Mouse (Mus musculus) limb, embryonic 15.5 days (tissue): ENCODE measurements around the gene Metap1d. TPM values are rescaled to one million over a fixed set of nuclear protein-coding genes. Genes with fewer than 3 reads are reported as not detected.

Experiments used
- ATAC-seq: fragments of 200-750 bp; cut with Nextera tagmentation; 2 replicates; pipeline ENCODE4 v1.8.0; 2017; ENCODE audit warnings: low read depth, moderate TSS enrichment; ENCODE audit not compliant: insufficient number of reproducible peaks, low FRiP score, low TSS enrichment
- H3K27ac ChIP-seq: fragments of 300-500 bp; sonication (generic); 2 replicates; pipeline ENCODE4 v1.5.1; 2015; ENCODE audit warnings: moderate library complexity, mild to moderate bottlenecking, inconsistent platforms
- H3K27me3 ChIP-seq: fragments of 300-500 bp; sonication (generic); 2 replicates; pipeline ENCODE4 v1.6.1; 2015; ENCODE audit warnings: inconsistent platforms
- H3K36me3 ChIP-seq: fragments of 300-500 bp; sonication (generic); 2 replicates; pipeline ENCODE4 v1.6.1; 2015; ENCODE audit warnings: inconsistent platforms
- H3K4me1 ChIP-seq: fragments of 300-500 bp; sonication (generic); 2 replicates; pipeline ENCODE4 v1.6.1; 2015; ENCODE audit warnings: inconsistent platforms
- H3K4me2 ChIP-seq: fragments of 300-500 bp; sonication (generic); 2 replicates; pipeline ENCODE4 v1.6.1; 2015; ENCODE audit warnings: mild to moderate bottlenecking, inconsistent platforms
- H3K4me3 ChIP-seq: fragments of 300-500 bp; sonication (generic); 2 replicates; pipeline ENCODE4 v1.5.1; 2015; ENCODE audit warnings: mild to moderate bottlenecking, inconsistent platforms
- H3K9ac ChIP-seq: fragments of 300-500 bp; sonication (generic); 2 replicates; pipeline ENCODE4 v1.6.1; 2015; ENCODE audit warnings: inconsistent platforms
- H3K9me3 ChIP-seq: fragments of 300-500 bp; sonication (generic); 2 replicates; pipeline ENCODE4 v1.6.1; 2016; ENCODE audit warnings: inconsistent platforms
- WGBS: fragments of 180-500 bp; shearing (Covaris S2); methylation state at CpG from one replicate; pipeline ENCODE4 v1.1.7; 2015; 5-methylcytosine and 5-hydroxymethylcytosine counted together
- polyA plus RNA-seq: library from polyadenylated mRNA; unstranded; fragments of >200 nt; fragmentation: Nextera tagmentation; extraction: Ambion mirVana; gene quantifications from 2 replicates; pipeline ENCODE4 v1.2.1, GENCODE M21; 2015

Gene Metap1d
- polyA plus RNA-seq, 1 experiment from 2014 or later, result 41.6 TPM

DNA sequence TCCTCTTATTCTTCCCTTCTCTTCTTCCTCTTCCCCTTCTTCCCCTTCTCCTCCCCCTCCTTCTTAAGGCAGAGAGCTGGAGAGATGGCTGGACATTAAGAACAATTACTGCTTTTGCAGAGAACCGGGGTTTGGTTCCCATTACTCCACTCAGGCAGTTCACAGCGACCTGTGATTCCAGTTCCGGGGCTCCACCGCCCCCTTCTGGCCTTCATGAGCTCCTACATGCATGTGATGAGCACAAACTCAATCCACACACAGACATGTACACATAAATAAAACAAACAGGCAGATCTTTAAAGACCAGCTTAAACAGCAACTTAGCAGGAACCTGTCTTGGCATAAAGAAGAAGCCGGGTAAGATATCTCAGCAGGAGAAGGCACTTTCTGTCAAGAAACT lies 103.0 kb downstream of the Metap1d start:
- WGBS, result 65% methylated on average over 5 of the region's 5 CpGs
- no peak for ATAC-seq
- Histone ChIP-seq H3K9me3 (0 out of 2 replicates have a peak, but pooled peaks cover 2% of the 10 kb centered on the region), H3K4me2 (no peak overlapping the region), H3K9ac (no peak overlapping the region), H3K4me3 (no peak overlapping the region), H3K36me3 (no peaks in the 10 kb centered on the region), H3K27ac (no peak overlapping the region), H3K27me3 (peaks cover 29% of the 10 kb centered on the region), H3K4me1 (no peaks in the 10 kb centered on the region)

DNA sequence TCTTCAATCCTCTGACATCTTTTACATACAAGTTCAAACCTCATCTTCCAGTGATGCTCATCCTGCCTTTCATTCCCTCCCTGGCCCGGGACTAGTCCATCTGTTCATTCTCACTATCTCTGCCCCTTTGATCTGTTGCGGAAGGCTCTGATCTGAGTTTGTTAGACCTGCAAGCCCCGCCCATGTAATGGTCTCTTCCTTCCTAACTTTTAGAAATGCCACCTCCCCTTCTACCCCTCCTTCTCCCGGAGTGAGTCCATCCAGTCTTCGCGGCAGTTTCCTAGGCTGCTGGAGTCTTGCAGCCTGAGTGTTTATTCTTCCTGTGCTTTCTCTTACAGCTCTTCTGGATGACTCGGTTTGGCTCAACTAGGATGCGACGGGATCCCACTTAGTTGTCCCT lies 113.4 kb downstream of the Metap1d start:
- H3K36me3 ChIP-seq, result no peaks in the 10 kb centered on the region
- H3K4me1 ChIP-seq, result no peaks in the 10 kb centered on the region
- H3K9me3 ChIP-seq, result no peaks in the 10 kb centered on the region
- H3K4me3 ChIP-seq, result no peak overlapping the region
- H3K4me2 ChIP-seq, result no peak overlapping the region
- H3K9ac ChIP-seq, result no peak overlapping the region
- H3K27me3 ChIP-seq, result no peaks in the 10 kb centered on the region
- WGBS, result 75% methylated on average over 9 of the region's 9 CpGs
- H3K27ac ChIP-seq, result no peak overlapping the region
- ATAC-seq, result no peak

GRCm38 (mm10) chr2:71573736-71574135 lies 120.7 kb downstream of the Metap1d start:
- Histone ChIP-seq H3K9me3 (no peaks in the 10 kb centered on the region), H3K27me3 (no peaks in the 10 kb centered on the region), H3K4me2 (no peak overlapping the region), H3K27ac (no peak overlapping the region), H3K9ac (no peak overlapping the region), H3K36me3 (no peaks in the 10 kb centered on the region), H3K4me1 (peaks cover 4% of the 10 kb centered on the region; the same call in 1 of the 2 replicates), H3K4me3 (no peak overlapping the region)
- ATAC-seq, result no peak
- WGBS, result 28% methylated on average over 4 of the region's 4 CpGs

Other genes starting within 250 kb of the Metap1d start
- gene Dync1i2, start 241.6 kb upstream of the Metap1d start, polyA plus RNA-seq, result 81.3 and 81.6 TPM in 2 replicates
- gene Slc25a12, start 85.5 kb upstream of the Metap1d start, polyA plus RNA-seq, result 33.5 and 42.9 TPM in 2 replicates
- gene Hat1, start 64.3 kb upstream of the Metap1d start, polyA plus RNA-seq, result 93.8 and 107 TPM in 2 replicates
- 3.9 and 4.4 TPM in 2 replicates for gene Dlx1, start 74.8 kb downstream of the Metap1d start, polyA plus RNA-seq
- 3.5 and 3.6 TPM in 2 replicates for gene Dlx2, start 93.5 kb downstream of the Metap1d start, polyA plus RNA-seq